Mouse (Mus musculus) retina, embryonic 14.5 days (tissue): ENCODE results near the gene Slc17a7.
"Not testable (repeated sequence)": the region's sequence is repeated elsewhere in the genome, so short reads cannot be mapped to it uniquely, and the experiment has no call there.

Source experiments
- DNase-seq: peaks from one replicate; pipeline ENCODE4 v3.0.0-alpha.2; 2015; ENCODE audit warnings: low spot score

The Slc17a7 gene

GRCm38 (mm10) chr7:45133446-45134159 lies 30.1 kb upstream of the Slc17a7 start:
- DNase-seq = no peak

- peak; percentile 70 for DNase-seq
These were observed 29.2 kb upstream of the Slc17a7 start for GRCm38 (mm10) chr7:45134544-45135026.

GRCm38 (mm10) chr7:45135370-45135769 lies 28.4 kb upstream of the Slc17a7 start:
- DNase-seq = no peak

- peak; percentile 89 for DNase-seq
These were observed 27.7 kb upstream of the Slc17a7 start, which contains the start of the genes Gm45713 and Flt3l for GRCm38 (mm10) chr7:45135993-45136567. Gm45713 (minus strand) TSS chr7:45136231. Flt3l (minus strand) TSS chr7:45136432.

- no peak for DNase-seq
These were observed 26.4 kb upstream of the Slc17a7 start for GRCm38 (mm10) chr7:45137171-45138006.

GRCm38 (mm10) chr7:45138403-45138802 lies 25.3 kb upstream of the Slc17a7 start:
- no peak for DNase-seq

GRCm38 (mm10) chr7:45139904-45140723 lies 23.6 kb upstream of the Slc17a7 start:
- DNase-seq = no peak

- no peak for DNase-seq
These were observed 22.4 kb upstream of the Slc17a7 start for GRCm38 (mm10) chr7:45141319-45141718.

- no peak for DNase-seq
These were observed 21.8 kb upstream of the Slc17a7 start for GRCm38 (mm10) chr7:45141914-45142313.

GRCm38 (mm10) chr7:45144368-45145174 lies 19.2 kb upstream of the Slc17a7 start:
- no peak for DNase-seq

- DNase-seq = no peak
These were observed 18.3 kb upstream of the Slc17a7 start for GRCm38 (mm10) chr7:45145460-45145859.

- no peak for DNase-seq
These were observed 16.5 kb upstream of the Slc17a7 start for GRCm38 (mm10) chr7:45147267-45147666.

- no peak for DNase-seq
These were observed 15.8 kb upstream of the Slc17a7 start for GRCm38 (mm10) chr7:45147899-45148298.

GRCm38 (mm10) chr7:45148534-45149098 lies 15.1 kb upstream of the Slc17a7 start:
- DNase-seq = no peak

GRCm38 (mm10) chr7:45149545-45149944 lies 14.2 kb upstream of the Slc17a7 start:
- no peak for DNase-seq

- DNase-seq = no peak
These were observed 13.4 kb upstream of the Slc17a7 start for GRCm38 (mm10) chr7:45150321-45150720.

GRCm38 (mm10) chr7:45151303-45151702 lies 12.4 kb upstream of the Slc17a7 start:
- DNase-seq = no peak

- DNase-seq = not testable (repeated sequence)
These were observed 10.7 kb upstream of the Slc17a7 start for GRCm38 (mm10) chr7:45153052-45153451.

GRCm38 (mm10) chr7:45153586-45153985 lies 10.2 kb upstream of the Slc17a7 start:
- DNase-seq = no peak
